Mouse (Mus musculus) spleen, adult 2 months (tissue): Measurements from ENCODE around the gene 4921507P07Rik. TPM values are rescaled to one million over a fixed set of nuclear protein-coding genes. Genes with fewer than 3 reads are reported as not detected.

Experiments
- DNase-seq, 2 experiments: peaks; one replicate each; pipeline versions ENCODE4 v3.0.0 to v3.0.0-alpha.2; 2012 to 2021; ENCODE audit warnings: low spot score in 2 of 2, low read depth in 1 of 2
- H3K27ac ChIP-seq: fragments of 200-500 bp; 2 replicates; pipeline ENCODE4 v1.5.1; 2012; ENCODE audit warnings: low read length, inconsistent platforms; ENCODE audit not compliant: insufficient read depth
- H3K27me3 ChIP-seq: fragments of 200-500 bp; 2 replicates; pipeline ENCODE4 v1.6.1; 2012; ENCODE audit warnings: mild to moderate bottlenecking, moderate library complexity, low read length, inconsistent platforms; ENCODE audit not compliant: control insufficient read depth, insufficient read depth
- H3K36me3 ChIP-seq: fragments of 200-500 bp; 2 replicates; pipeline ENCODE4 v1.6.1; 2012; ENCODE audit warnings: mild to moderate bottlenecking, low read length, inconsistent platforms; ENCODE audit not compliant: control insufficient read depth, insufficient read depth
- H3K4me1 ChIP-seq: fragments of 200-500 bp; 2 replicates; pipeline ENCODE4 v1.6.1; 2011; ENCODE audit warnings: inconsistent platforms; ENCODE audit not compliant: control insufficient read depth, insufficient read depth, insufficient read length
- H3K4me3 ChIP-seq: fragments of 200-500 bp; 2 replicates; pipeline ENCODE4 v1.5.1; 2011; ENCODE audit warnings: mild to moderate bottlenecking, inconsistent platforms; ENCODE audit not compliant: insufficient read depth, insufficient read length; ENCODE audit errors: extremely low read depth
- CTCF ChIP-seq: fragments of 200-500 bp; IDR thresholded peaks from 2 replicates; pipeline ENCODE4 v1.5.1; 2011; ENCODE audit warnings: mild to moderate bottlenecking, inconsistent platforms; ENCODE audit not compliant: insufficient read depth, insufficient read length, insufficient replicate concordance; ENCODE audit errors: extremely low read depth
- POLR2A ChIP-seq: fragments of 200-500 bp; IDR thresholded peaks from 2 replicates; pipeline ENCODE4 v1.6.1; 2011; ENCODE audit warnings: low read depth, low read length, inconsistent platforms
- WGBS: fragments of 180-500 bp; shearing (Covaris S2); methylation state at CpG from one replicate; pipeline ENCODE4 v1.1.7; 2018; 5-methylcytosine and 5-hydroxymethylcytosine counted together
- polyA plus RNA-seq: library from polyadenylated mRNA; depleted of rRNA; stranded (reverse); fragments of >200 nt; gene quantifications from 2 replicates; pipeline ENCODE4 v1.2.3, GENCODE M21; 2012

The 4921507P07Rik gene
- polyA plus RNA-seq, 1 experiment: 0.05 TPM

GRCm38 (mm10) chr6:50601620-50602019 lies 5.2 kb upstream of the 4921507P07Rik start:
- H3K27me3 ChIP-seq: no peaks in the 10 kb centered on the region
- 29% methylated on average over 4 of the region's 4 CpGs for WGBS
- no peaks in the 10 kb centered on the region for H3K4me1 ChIP-seq
- DNase-seq: peak; percentile 40 to 57
- TF ChIP-seq CTCF (peak; percentile 73; the same call in 1 of the 2 replicates), POLR2A (no peak)
- no peak overlapping the region for H3K27ac ChIP-seq
- no peaks in the 10 kb centered on the region for H3K36me3 ChIP-seq
- H3K4me3 ChIP-seq: no peak overlapping the region

- 42% methylated on average over 5 of the region's 5 CpGs for WGBS
- H3K4me3 ChIP-seq: no peak overlapping the region
- no peak overlapping the region for H3K27ac ChIP-seq
- H3K27me3 ChIP-seq: no peaks in the 10 kb centered on the region
- no peaks in the 10 kb centered on the region for H3K36me3 ChIP-seq
- no peak for DNase-seq
- no peak for TF ChIP-seq POLR2A
- no peak for TF ChIP-seq CTCF
- 0 out of 2 replicates have a peak, but pooled peaks cover 6% of the 10 kb centered on the region for H3K4me1 ChIP-seq
Measured at GRCm38 (mm10) chr6:50598560-50598959, 2.1 kb upstream of the 4921507P07Rik start.

DNA sequence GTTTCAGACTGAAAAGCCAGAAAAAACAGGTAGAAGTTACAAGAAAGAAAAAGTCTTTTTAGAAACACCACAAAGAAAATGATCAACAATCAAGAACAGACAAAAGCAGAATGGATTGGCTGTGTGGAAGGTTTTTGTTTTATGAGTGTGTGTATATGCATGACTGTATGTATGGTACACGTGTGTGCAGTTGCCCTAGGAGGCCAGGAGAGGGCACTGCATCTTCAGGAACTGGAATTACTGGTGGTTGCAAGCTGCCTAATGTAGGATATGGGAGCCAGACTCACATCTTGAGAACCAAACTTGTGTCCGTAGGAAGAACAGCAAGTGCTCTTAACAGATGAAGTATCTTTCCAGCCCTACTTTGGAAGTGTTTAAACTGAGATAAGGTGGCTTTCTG lies 2.1 kb downstream of the 4921507P07Rik start:
- 0 out of 2 replicates have a peak, but pooled peaks cover 6% of the 10 kb centered on the region for H3K4me1 ChIP-seq
- TF ChIP-seq POLR2A (no peak), CTCF (no peak)
- H3K4me3 ChIP-seq: no peak overlapping the region
- no peaks in the 10 kb centered on the region for H3K36me3 ChIP-seq
- no peak for DNase-seq
- 94% methylated on average over 2 of the region's 2 CpGs for WGBS
- no peak overlapping the region for H3K27ac ChIP-seq
- no peaks in the 10 kb centered on the region for H3K27me3 ChIP-seq

GRCm38 (mm10) chr6:50593334-50593845 lies 3.0 kb downstream of the 4921507P07Rik start:
- Histone ChIP-seq H3K4me1 (0 out of 2 replicates have a peak, but pooled peaks cover 6% of the 10 kb centered on the region), H3K36me3 (no peaks in the 10 kb centered on the region), H3K4me3 (no peak overlapping the region), H3K27ac (no peak overlapping the region), H3K27me3 (no peaks in the 10 kb centered on the region)
- TF ChIP-seq POLR2A (no peak), CTCF (no peak)
- WGBS: 85% methylated on average over 10 of the region's 10 CpGs
- no peak for DNase-seq

DNA sequence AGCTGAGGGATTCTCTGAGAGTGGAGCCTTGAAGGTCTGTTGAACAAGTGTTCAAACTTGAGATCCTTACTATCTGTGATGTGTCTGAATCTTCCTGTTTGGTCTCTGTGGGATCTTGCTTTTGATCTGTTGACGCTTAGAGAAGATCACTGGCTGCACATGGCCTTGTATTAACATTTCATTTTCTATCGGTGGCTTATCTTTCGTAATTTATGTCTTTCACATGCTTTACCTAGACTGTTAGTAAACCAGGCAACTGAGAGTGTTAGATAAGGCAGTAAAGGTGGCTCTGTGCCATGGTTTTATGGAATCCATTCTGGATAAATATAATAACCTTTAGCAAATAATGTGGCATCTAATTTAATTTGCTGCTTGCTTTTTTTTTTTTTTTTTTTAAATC lies 6.2 kb downstream of the 4921507P07Rik start:
- Histone ChIP-seq H3K27ac (no peak overlapping the region), H3K4me1 (no peaks in the 10 kb centered on the region), H3K4me3 (no peak overlapping the region), H3K27me3 (no peaks in the 10 kb centered on the region), H3K36me3 (no peaks in the 10 kb centered on the region)
- WGBS: 72% methylated on average over 3 of the region's 3 CpGs
- TF ChIP-seq POLR2A (no peak), CTCF (no peak)
- no peak for DNase-seq

- no peaks in the 10 kb centered on the region for H3K4me1 ChIP-seq
- H3K36me3 ChIP-seq: no peaks in the 10 kb centered on the region
- H3K27me3 ChIP-seq: no peaks in the 10 kb centered on the region
- no peak overlapping the region for H3K4me3 ChIP-seq
- peak; percentile 36 to 59 for DNase-seq
- WGBS: 91% methylated on average over 1 of the region's 1 CpGs
- TF ChIP-seq POLR2A (no peak), CTCF (peak; percentile 20; the same call in 1 of the 2 replicates)
- H3K27ac ChIP-seq: no peak overlapping the region
Measured at GRCm38 (mm10) chr6:50588251-50588650, 8.2 kb downstream of the 4921507P07Rik start.

GRCm38 (mm10) chr6:50587412-50587811 lies 9.0 kb downstream of the 4921507P07Rik start:
- DNase-seq: no peak
- TF ChIP-seq POLR2A (no peak), CTCF (no peak)

DNA sequence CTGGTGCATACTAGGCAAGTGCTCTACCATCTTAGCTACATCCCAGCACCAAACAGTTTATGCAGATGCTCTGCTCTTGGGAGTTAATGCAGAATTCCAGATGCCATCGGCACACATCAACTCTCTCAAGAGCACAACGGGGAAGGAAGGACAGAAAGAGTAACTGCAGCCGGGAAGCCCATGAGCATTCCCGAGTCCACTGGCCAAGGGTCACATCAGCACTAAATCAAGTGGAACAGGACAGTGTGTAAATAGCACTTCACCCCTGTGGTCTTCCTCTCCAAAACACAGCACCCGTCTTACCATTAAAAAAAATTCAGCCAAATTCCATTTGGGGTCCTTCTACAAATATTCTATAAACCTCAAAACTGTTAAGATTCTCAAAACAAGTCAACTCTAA lies 10.1 kb downstream of the 4921507P07Rik start:
- no peak for DNase-seq
- Histone ChIP-seq H3K4me3 (no peak overlapping the region), H3K36me3 (no peaks in the 10 kb centered on the region), H3K27ac (no peak overlapping the region), H3K4me1 (no peaks in the 10 kb centered on the region), H3K27me3 (no peaks in the 10 kb centered on the region)
- WGBS: 88% methylated on average over 5 of the region's 5 CpGs
- TF ChIP-seq CTCF (no peak), POLR2A (no peak)

More at GRCm38 (mm10) chr6:50587412-50587811, 9.0 kb downstream of the 4921507P07Rik start:
- Histone ChIP-seq H3K4me3 (no peak overlapping the region), H3K4me1 (no peaks in the 10 kb centered on the region), H3K36me3 (no peaks in the 10 kb centered on the region), H3K27me3 (no peaks in the 10 kb centered on the region), H3K27ac (no peak overlapping the region)
- WGBS: 78% methylated on average over 2 of the region's 2 CpGs
